Mouse (Mus musculus) thymus, postnatal 10 days (tissue): ENCODE data around the gene Daam2.
"Not testable (repeated sequence)": the region's sequence is repeated elsewhere in the genome, so short reads cannot be mapped to it uniquely, and the experiment has no call there.

Source experiments
- DNase-seq, 2 experiments: peaks; one replicate each; pipeline ENCODE4 v3.0.0; 2021; ENCODE audit warnings: low spot score in 2 of 2

The Daam2 gene

DNA sequence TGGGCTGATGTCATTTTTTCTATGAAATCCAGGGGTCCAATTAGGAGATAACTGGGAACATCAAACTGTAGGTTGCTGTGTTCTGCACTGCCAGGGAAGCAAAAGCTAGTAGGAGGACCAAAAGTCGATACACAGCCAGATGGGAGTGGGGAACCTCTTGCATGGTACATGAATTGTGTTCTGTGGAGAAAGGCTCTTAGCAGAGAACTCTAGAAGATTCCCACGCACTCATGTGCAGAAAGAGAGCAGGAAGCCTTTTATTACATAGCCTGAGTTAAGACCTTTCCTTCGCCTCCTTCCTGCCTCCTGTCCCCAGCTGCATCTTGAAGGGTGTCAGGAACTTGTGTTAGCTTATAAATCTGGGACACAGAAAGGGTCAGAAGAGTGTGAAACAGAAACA, 82.3 kb downstream of the Daam2 start:
- DNase-seq, result no peak

- no peak for DNase-seq
Measured at GRCm38 (mm10) chr17:49477370-49477769, 86.8 kb downstream of the Daam2 start.

DNA sequence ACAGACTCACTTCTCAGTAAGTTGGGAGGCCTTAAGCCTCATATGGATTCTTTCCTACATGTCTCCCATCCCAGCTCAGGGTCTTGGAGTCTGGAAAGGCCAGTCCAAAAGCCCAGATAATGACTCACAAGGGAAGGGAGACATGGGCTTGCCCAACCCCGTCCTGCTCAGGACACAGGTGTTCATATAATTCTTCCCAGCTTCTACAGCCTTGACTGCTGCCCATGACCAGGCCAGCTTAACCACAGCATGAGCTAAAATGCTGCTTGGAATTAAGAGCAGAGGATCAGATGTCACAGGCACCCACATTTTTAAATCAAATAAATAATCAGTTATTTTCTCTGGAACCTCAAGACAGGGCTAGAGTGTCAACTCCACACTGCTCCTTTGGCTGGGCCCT, 89.0 kb downstream of the Daam2 start:
- DNase-seq, result no peak

GRCm38 (mm10) chr17:49474051-49474450, 90.1 kb downstream of the Daam2 start:
- DNase-seq, result no peak

DNA sequence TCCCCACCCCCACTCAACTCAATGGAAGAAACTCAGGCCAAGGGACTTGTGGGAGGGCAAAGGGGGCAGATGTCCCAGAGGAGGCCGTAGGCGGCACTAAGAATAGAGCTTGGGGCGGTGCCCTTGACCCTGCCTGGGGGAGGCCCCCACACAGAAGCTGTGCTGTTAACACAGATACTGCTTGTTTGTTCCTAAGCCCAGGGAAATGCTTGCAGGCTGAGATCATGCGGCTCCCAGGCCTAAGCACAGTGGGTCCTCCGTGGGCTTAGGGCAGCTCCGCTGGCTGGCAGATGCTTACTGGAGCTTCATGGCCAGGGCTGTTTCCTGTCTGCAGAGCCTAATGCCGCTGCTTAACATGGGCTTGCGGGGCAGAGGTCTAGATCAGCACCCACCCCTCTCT, 91.5 kb downstream of the Daam2 start:
- DNase-seq, result no peak

DNA sequence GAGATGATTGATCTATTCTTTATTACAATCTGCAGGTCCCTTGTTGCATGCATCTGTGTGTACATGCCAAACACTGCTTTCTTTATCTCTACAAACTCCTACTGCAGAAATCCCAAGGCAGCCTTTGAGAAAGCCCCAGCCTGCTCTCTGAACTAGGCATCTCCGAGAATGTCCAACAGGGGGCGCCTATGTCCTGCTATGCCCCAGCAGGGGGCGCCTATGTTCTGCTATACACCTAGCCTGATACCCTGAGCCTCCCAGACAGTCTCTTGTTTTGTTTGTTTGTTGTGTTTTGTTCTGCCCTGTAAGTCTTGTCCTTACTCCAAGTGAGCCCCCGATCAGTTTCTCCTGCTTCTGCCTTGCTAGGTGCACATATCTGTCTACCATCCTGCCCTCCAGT, 95.9 kb downstream of the Daam2 start:
- peak in 1 of 2 experiments; percentile 55 for DNase-seq

GRCm38 (mm10) chr17:49464884-49465283, 99.3 kb downstream of the Daam2 start:
- no peak for DNase-seq

DNA sequence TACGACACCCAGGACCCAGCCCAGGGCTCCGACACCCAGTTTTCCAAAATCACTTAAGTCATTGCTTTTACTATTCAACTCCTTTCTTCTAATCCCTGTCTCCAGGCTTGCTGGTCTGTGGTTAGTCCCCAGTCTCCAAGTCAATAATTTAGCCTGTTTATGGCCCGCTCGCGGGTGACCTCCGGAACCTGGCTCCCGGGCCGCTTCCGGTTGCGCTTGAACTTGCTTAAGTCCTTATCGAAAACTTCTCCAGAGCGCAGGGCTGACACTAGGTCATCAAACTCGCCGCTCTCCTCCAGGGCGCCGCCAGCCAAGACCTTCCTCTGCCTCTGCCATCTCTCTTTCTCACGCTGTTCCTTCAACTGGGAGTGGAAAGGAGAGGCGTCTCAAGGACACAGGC, 105.8 kb downstream of the Daam2 start:
- DNase-seq, result no peak

GRCm38 (mm10) chr17:49457833-49458232, 106.3 kb downstream of the Daam2 start:
- no peak for DNase-seq

- DNase-seq, result no peak
Measured at GRCm38 (mm10) chr17:49456334-49456733, 107.8 kb downstream of the Daam2 start.

DNA sequence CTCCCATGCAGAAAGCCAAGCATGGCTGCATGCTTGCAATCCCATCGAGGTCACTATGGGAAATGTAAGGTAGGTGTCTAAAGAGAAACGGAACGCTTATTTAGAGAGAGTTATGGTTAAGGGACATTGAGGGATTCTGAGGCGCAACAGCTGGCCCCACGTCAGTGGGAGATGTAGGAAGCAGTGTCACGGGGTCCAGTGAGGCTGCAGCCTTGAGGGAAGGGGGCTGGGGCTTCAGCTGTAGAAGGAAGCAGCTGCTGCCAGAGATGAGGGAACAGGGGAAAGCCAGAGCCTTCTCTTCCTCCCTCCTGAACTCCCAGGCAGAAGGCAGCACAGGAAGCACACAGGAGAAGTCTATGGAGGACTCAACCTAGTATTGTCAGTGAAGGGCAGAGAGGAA, 113.2 kb downstream of the Daam2 start:
- no peak for DNase-seq

DNA sequence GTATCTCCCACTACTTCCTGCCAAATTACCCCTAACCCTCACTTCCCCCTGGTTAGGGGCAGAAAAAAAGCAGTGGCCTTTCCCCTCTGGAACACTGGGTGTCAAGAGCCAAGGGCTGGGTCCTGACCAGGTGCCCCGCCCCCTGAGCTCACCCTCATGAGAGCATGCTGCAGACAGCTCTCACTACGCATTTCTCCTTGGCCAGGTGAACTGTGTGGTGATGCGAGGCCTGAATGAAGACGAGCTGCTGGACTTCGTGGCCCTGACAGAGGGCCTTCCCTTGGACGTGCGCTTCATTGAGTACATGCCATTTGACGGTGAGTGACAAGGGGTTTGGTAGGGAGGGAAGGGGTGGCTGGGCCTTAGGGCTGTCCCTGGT, 114.9 kb downstream of the Daam2 start:
- no peak for DNase-seq

- no peak for DNase-seq
Measured at GRCm38 (mm10) chr17:49448570-49449229, 115.4 kb downstream of the Daam2 start.

DNA sequence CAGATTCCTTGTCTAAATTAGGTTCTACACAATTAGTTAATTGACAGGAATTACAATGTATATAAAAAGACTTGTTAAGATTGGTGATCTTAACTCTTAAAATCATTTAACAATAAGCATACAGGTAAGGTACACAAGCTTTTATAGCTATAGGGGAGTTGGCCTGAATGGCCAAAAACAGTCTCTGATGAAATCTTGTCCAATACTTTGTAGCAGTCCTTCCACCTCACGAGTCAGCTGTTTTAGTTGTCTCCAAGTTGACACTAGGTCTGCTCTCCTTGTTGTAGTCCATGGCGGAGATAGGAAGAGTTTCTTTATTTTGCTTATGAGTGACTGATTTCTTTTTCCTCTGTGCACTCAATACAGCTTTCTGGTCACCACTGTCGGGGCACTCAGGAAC, 121.3 kb downstream of the Daam2 start:
- DNase-seq, result not testable (repeated sequence)

DNA sequence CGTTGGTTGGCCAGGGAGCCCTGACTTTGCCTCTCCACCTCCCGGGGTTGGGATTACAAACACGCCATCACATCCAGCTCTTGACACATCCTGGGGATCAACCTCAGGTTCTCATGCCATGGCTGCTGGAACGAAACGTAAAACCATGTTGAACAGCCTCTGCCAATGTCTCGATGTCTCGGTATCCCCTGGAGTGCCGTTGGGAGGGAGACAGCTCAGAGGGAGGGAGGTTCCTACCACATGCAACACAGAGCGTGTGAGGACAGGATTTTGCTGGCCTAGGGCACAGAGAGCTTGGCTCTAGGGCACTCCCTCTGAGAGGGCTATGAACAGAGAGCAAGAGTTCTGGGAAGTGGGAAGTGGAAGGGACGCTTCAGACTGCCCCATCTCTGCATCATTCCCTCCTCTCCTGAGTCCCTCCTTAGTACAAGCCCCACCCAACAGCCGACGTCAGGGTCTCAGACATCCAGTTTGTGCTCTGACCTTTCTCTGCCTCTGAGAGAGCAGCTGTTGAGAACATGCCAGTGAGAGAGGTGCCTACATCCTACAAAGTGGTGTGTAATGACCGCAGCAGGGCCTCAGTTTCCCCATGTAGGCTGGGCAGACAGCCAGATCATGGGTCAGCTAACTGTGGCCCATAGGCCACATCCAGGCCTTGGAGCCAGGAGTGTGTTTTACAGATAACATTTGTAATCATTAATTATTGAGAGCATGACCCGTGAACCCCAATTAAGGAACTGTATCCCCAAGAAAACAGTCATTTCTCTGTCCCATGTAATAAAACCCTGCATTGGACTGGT, 123.6 kb downstream of the Daam2 start:
- DNase-seq, result no peak

DNA sequence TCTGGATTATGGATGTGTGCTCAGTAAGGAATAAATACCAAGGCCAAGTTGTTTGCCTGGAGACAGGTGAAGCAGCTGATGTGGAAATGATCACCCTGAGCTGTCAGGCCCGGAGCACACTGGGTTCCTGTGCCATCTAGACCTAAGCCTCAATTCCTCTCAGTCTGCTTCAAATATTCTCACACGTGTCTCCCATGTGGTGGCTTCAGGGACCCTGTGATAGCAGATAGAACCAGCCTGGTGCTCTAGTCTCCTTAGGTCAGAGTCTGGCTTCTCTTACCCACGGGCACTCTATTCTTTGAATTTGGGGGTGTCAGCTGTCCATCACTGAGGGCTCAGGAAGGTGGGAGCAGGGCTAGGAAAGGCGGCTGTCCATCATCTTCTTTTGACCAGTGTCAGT, 124.4 kb downstream of the Daam2 start:
- DNase-seq, result no peak

GRCm38 (mm10) chr17:49438822-49439574, 125.1 kb downstream of the Daam2 start:
- DNase-seq, result no peak

DNA sequence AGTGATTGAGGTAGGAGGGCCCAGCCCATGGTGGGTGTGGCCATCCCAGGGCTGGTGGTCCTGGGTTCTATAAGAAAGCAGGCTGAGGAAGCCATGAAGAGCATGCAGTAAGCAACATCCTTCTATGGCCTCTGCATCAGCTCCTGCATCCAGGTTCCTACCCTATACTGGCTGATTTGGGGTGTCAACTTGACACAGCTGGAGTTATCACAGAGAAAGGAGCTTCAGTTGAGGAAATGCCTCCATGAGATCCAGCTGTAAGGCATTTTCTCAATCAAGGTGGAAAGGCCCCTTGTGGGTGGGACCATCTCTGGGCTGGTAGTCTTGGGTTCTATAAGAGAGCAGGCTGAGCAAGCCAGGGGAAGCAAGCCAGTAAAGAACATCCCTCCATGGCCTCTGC, 126.8 kb downstream of the Daam2 start:
- not testable (repeated sequence) for DNase-seq

DNA sequence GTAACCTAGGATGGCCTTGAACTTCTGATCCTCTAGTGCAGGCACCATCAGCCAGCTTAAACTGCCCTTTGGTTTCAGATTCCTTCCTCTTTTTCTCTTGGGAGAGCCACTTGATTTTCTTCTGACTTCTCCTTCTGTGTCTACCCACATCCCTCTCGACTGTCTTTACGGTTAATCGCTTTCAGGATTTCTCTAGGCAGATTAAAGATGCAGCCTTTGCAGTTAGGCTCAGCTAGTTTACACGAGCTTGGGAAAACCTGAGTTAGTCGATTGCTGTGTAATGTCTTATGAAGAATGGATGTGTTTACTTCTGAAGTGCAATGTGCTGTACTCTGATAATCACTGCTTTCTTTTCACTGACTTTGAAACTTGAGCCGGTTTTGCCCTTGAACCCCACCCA, 127.5 kb downstream of the Daam2 start:
- DNase-seq, result no peak

DNA sequence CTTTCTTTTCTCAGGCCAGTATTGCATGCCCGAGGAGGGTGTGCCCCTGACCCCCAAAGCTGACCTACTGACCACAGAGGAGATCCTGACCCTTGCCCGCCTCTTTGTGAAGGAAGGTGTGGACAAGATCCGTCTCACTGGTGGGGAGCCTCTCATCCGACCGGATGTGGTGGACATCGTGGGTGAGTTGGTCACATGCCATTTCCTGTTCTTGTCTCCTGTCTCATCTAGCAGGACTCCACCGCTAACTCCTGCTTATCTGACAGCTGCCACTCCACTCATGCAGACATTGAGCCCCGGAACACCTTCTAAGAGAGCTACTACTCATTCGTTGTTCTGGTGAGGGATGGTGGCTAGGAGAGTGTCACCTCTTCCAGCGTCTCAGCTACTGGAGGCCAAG, 129.1 kb downstream of the Daam2 start:
- no peak for DNase-seq

GRCm38 (mm10) chr17:49434236-49434635, 129.9 kb downstream of the Daam2 start:
- no peak for DNase-seq

GRCm38 (mm10) chr17:49433071-49433470, 131.1 kb downstream of the Daam2 start:
- DNase-seq, result no peak
